Mouse (Mus musculus) intestine, postnatal 0 days (tissue): ENCODE data around the gene Sfxn3. TPM values are rescaled to one million over a fixed set of nuclear protein-coding genes. Genes with fewer than 3 reads are reported as not detected.

Experiments
- ATAC-seq: fragments of 200-750 bp; cut with Nextera tagmentation; 2 replicates; pipeline ENCODE4 v1.8.0; 2017; ENCODE audit warnings: mild to moderate bottlenecking, moderate TSS enrichment, moderate library complexity
- H3K27ac ChIP-seq: fragments of 300-500 bp; sonication (generic); 2 replicates; pipeline ENCODE4 v1.5.1; 2014; ENCODE audit warnings: mild to moderate bottlenecking, low read depth, low read length, moderate library complexity
- H3K27me3 ChIP-seq: fragments of 300-500 bp; sonication (generic); replicated peaks from 2 replicates; pipeline ENCODE4 v1.6.1; 2014; ENCODE audit warnings: low read length, mixed read lengths; ENCODE audit not compliant: control insufficient read depth, insufficient read depth
- H3K36me3 ChIP-seq: fragments of 300-500 bp; sonication (generic); 2 replicates; pipeline ENCODE4 v1.6.1; 2014; ENCODE audit warnings: mild to moderate bottlenecking, moderate library complexity; ENCODE audit not compliant: control insufficient read depth, insufficient read depth
- H3K4me1 ChIP-seq: fragments of 300-500 bp; sonication (generic); replicated peaks from 2 replicates; pipeline ENCODE4 v1.6.1; 2014; ENCODE audit warnings: antibody characterized with exemption, low read length, mixed read lengths; ENCODE audit not compliant: control insufficient read depth, insufficient read depth
- H3K4me2 ChIP-seq: fragments of 300-500 bp; sonication (generic); replicated peaks from 2 replicates; pipeline ENCODE4 v1.6.1; 2014; ENCODE audit warnings: low read depth, mild to moderate bottlenecking, moderate library complexity
- H3K4me3 ChIP-seq: fragments of 300-500 bp; sonication (generic); 2 replicates; pipeline ENCODE4 v1.5.1; 2014; ENCODE audit warnings: low read depth, low read length
- H3K9ac ChIP-seq: fragments of 300-500 bp; sonication (generic); 2 replicates; pipeline ENCODE4 v1.6.1; 2014; ENCODE audit warnings: mild to moderate bottlenecking, low read depth, low read length
- H3K9me3 ChIP-seq: fragments of 300-500 bp; sonication (generic); 2 replicates; pipeline ENCODE4 v1.6.1; 2016; ENCODE audit warnings: mixed run types; ENCODE audit not compliant: control insufficient read depth
- CTCF ChIP-seq: sonication (generic); IDR thresholded peaks from 2 replicates; pipeline ENCODE4 v1.5.1; 2016; ENCODE audit warnings: low read depth, mild to moderate bottlenecking, control low read depth, antibody characterized with exemption, moderate library complexity
- whole genome bisulfite sequencing: fragments of 180-500 bp; shearing (Covaris S2); extraction: QIAGEN DNeasy Blood & Tissue Kit; methylation state at CpG from one replicate; pipeline ENCODE4 v1.1.7; 2014; 5-methylcytosine and 5-hydroxymethylcytosine counted together
- polyA plus RNA-seq: library from polyadenylated mRNA; unstranded; fragments of >200 nt; fragmentation: Nextera tagmentation; extraction: Ambion mirVana; gene quantifications from 2 replicates; pipeline ENCODE4 v1.2.1, GENCODE M21; 2015

Gene Sfxn3
- polyA plus RNA-seq, 1 experiment from 2014 or later, result 17.5 TPM

- Histone ChIP-seq H3K9me3 (no peaks in the 10 kb centered on the region), H3K9ac (no peak overlapping the region), H3K27me3 (peaks cover 5% of the 10 kb centered on the region), H3K36me3 (peaks cover 14% of the 10 kb centered on the region), H3K4me3 (peak overlapping the region; percentile 37), H3K4me1 (no peaks in the 10 kb centered on the region), H3K27ac (peak overlapping the region; percentile 88; the same call in 1 of the 2 replicates), H3K4me2 (peak overlapping the region; percentile 78)
- no peak for TF ChIP-seq CTCF
- ATAC-seq, result no peak
- WGBS, result 76% methylated on average over 12 of the region's 12 CpGs
These were observed 1.5 kb downstream of the Sfxn3 start for GRCm38 (mm10) chr19:45048644-45049365.

DNA sequence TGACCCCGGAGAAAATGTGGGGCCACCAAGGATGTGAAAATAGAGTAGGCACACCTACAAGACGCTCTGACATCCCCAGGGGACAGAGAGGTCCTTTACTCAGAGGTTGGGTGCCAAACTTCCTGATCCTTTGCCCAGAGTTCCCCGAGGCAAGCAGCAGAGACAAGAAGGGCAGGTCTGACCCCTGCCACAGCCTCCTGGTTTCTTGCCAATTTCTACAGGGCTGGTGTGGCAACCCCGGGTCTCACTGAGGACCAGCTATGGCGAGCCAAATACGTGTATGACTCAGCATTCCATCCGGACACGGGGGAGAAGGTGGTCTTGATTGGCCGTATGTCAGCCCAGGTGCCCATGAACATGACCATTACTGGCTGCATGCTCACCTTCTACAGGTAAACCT is 2.2 kb downstream of the Sfxn3 start:
- H3K4me2 ChIP-seq, result no peak overlapping the region
- no peak overlapping the region for H3K27ac ChIP-seq

GRCm38 (mm10) chr19:45053451-45053850 is 6.1 kb downstream of the Sfxn3 start:
- no peak for ATAC-seq
- no peaks in the 10 kb centered on the region for H3K27me3 ChIP-seq
- WGBS, result 90% methylated on average over 8 of the region's 8 CpGs
- no peak for TF ChIP-seq CTCF
- no peak overlapping the region for H3K4me3 ChIP-seq
- H3K36me3 ChIP-seq, result peaks cover 24% of the 10 kb centered on the region
- H3K9me3 ChIP-seq, result no peaks in the 10 kb centered on the region
- H3K9ac ChIP-seq, result no peak overlapping the region
- H3K4me1 ChIP-seq, result no peaks in the 10 kb centered on the region; the same call in 1 of the 2 replicates
- no peak overlapping the region for H3K4me2 ChIP-seq
- no peak overlapping the region for H3K27ac ChIP-seq

More for the DNA sequence above, 2.2 kb downstream of the Sfxn3 start:
- no peak overlapping the region for H3K4me3 ChIP-seq
- H3K9me3 ChIP-seq, result no peaks in the 10 kb centered on the region
- H3K4me1 ChIP-seq, result no peaks in the 10 kb centered on the region
- no peak for ATAC-seq
- peaks cover 1% of the 10 kb centered on the region for H3K27me3 ChIP-seq
- 81% methylated on average over 9 of the region's 9 CpGs for WGBS
- H3K36me3 ChIP-seq, result peaks cover 19% of the 10 kb centered on the region
- TF ChIP-seq CTCF, result no peak
- no peak overlapping the region for H3K9ac ChIP-seq

- no peak overlapping the region for H3K4me3 ChIP-seq
- TF ChIP-seq CTCF, result no peak
- H3K4me1 ChIP-seq, result no peaks in the 10 kb centered on the region; the same call in 1 of the 2 replicates
- no peak overlapping the region for H3K4me2 ChIP-seq
- H3K36me3 ChIP-seq, result peaks cover 24% of the 10 kb centered on the region
- no peak overlapping the region for H3K27ac ChIP-seq
- H3K27me3 ChIP-seq, result no peaks in the 10 kb centered on the region
- WGBS, result 82% methylated on average over 6 of the region's 6 CpGs
- no peak for ATAC-seq
- no peak overlapping the region for H3K9ac ChIP-seq
- H3K9me3 ChIP-seq, result no peaks in the 10 kb centered on the region
These were observed 7.8 kb downstream of the Sfxn3 start for GRCm38 (mm10) chr19:45054892-45055690.

GRCm38 (mm10) chr19:45056364-45056763 is 9.1 kb downstream of the Sfxn3 start:
- H3K4me1 ChIP-seq, result no peaks in the 10 kb centered on the region; the same call in 1 of the 2 replicates
- no peak for ATAC-seq
- H3K27me3 ChIP-seq, result no peaks in the 10 kb centered on the region
- H3K27ac ChIP-seq, result no peak overlapping the region
- H3K36me3 ChIP-seq, result peaks cover 17% of the 10 kb centered on the region
- TF ChIP-seq CTCF, result peak; percentile 77
- H3K9ac ChIP-seq, result no peak overlapping the region
- 42% methylated on average over 4 of the region's 4 CpGs for WGBS
- no peaks in the 10 kb centered on the region for H3K9me3 ChIP-seq
- no peak overlapping the region for H3K4me2 ChIP-seq
- H3K4me3 ChIP-seq, result no peak overlapping the region
